Mouse (Mus musculus): ENCODE measurements around the gene Lgals4. TPM values are rescaled to one million over a fixed set of nuclear protein-coding genes. Genes with fewer than 3 reads are reported as not detected.

Gene Lgals4
- polyA plus RNA-seq, 1 experiment from 2014 or later: 21.3 TPM

DNA sequence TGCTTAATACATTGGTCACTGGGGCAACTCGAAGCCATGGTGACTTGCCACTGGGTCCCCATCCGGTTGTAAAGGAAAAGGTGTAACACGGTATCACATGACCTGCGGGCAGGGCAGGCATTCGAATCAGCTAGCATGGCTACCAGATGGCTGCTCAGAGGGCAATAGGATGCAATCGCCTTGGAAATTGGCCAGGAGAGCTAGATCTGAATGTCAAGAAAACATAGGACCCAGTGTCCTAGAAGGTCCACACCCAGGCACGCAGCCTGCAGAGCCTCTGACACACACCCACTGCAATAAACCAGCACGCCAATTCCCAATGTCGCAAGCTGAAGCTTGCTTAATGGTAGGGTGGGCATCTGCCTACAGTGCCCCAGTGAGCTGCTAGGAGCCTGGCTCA lies 4.7 kb downstream of the Lgals4 start:
- peak; percentile 62 for DNase-seq
- H3K4me2 ChIP-seq (ENCODE audit: low read depth, low read length): 0 out of 2 replicates have a peak overlapping the region, but pooled peaks have one; percentile 22
- H3K27ac ChIP-seq (ENCODE audit: low read depth): peak overlapping the region; percentile 60

GRCm38 (mm10) chr7:28847273-28847672 lies 13.6 kb downstream of the Lgals4 start:
- 64% methylated on average over 1 of the region's 1 CpGs for WGBS (ENCODE audit: insufficient replicate concordance)
- H3K4me3 ChIP-seq (ENCODE audit: low read depth, low read length): no peak overlapping the region
- H3K4me2 ChIP-seq (ENCODE audit: low read depth, low read length): no peak overlapping the region
- H3K36me3 ChIP-seq (replicated peaks; ENCODE audit: insufficient read depth, low read length): no peaks in the 10 kb centered on the region
- H3K9me3 ChIP-seq (ENCODE audit: low read length): no peaks in the 10 kb centered on the region
- no peaks in the 10 kb centered on the region for H3K4me1 ChIP-seq (ENCODE audit: insufficient read depth)
- DNase-seq (no peak), ATAC-seq (no peak)
- H3K9ac ChIP-seq (replicated peaks): no peak overlapping the region
- no peak for TF ChIP-seq CTCF (IDR thresholded peaks at IDR 0.05; ENCODE audit: low read depth)
- no peak for TF ChIP-seq EP300 (IDR thresholded peaks at IDR 0.05; ENCODE audit: low read depth)
- H3K27me3 ChIP-seq (ENCODE audit: insufficient read depth, low read length): no peaks in the 10 kb centered on the region
- no peak overlapping the region for H3K27ac ChIP-seq (ENCODE audit: low read depth)

More for the DNA sequence above, 4.7 kb downstream of the Lgals4 start:
- Histone ChIP-seq H3K4me1 (ENCODE audit: insufficient read depth) (peaks cover 13% of the 10 kb centered on the region; the same call in 1 of the 2 replicates), H3K27me3 (ENCODE audit: insufficient read depth, low read length) (no peaks in the 10 kb centered on the region), H3K36me3 (replicated peaks; ENCODE audit: insufficient read depth, low read length) (0 out of 2 replicates have a peak, but pooled peaks cover 5% of the 10 kb centered on the region), H3K9ac (replicated peaks) (no peak overlapping the region), H3K9me3 (ENCODE audit: low read length) (no peaks in the 10 kb centered on the region), H3K4me3 (ENCODE audit: low read depth, low read length) (no peak overlapping the region)
- peak; percentile 84 for ATAC-seq
- no peak for TF ChIP-seq CTCF (IDR thresholded peaks at IDR 0.05; ENCODE audit: low read depth)
- TF ChIP-seq EP300 (IDR thresholded peaks at IDR 0.05; ENCODE audit: low read depth): 0 out of 2 replicates have a peak, but pooled peaks have one; percentile 41
- 62% methylated on average over 9 of the region's 9 CpGs for WGBS (ENCODE audit: insufficient replicate concordance)

GRCm38 (mm10) chr7:28849700-28850236 lies 16.1 kb downstream of the Lgals4 start:
- no peak overlapping the region for H3K9ac ChIP-seq (replicated peaks)
- ATAC-seq (no peak), DNase-seq (no peak)
- no peaks in the 10 kb centered on the region for H3K4me1 ChIP-seq (ENCODE audit: insufficient read depth)
- no peak overlapping the region for H3K4me3 ChIP-seq (ENCODE audit: low read depth, low read length)
- no peaks in the 10 kb centered on the region for H3K36me3 ChIP-seq (replicated peaks; ENCODE audit: insufficient read depth, low read length)
- no peak overlapping the region for H3K27ac ChIP-seq (ENCODE audit: low read depth)
- no peaks in the 10 kb centered on the region for H3K27me3 ChIP-seq (ENCODE audit: insufficient read depth, low read length)
- 40% methylated on average over 1 of the region's 1 CpGs for WGBS (ENCODE audit: insufficient replicate concordance)
- no peaks in the 10 kb centered on the region for H3K9me3 ChIP-seq (ENCODE audit: low read length)
- no peak overlapping the region for H3K4me2 ChIP-seq (ENCODE audit: low read depth, low read length)
- TF ChIP-seq CTCF (IDR thresholded peaks at IDR 0.05; ENCODE audit: low read depth) (no peak), EP300 (IDR thresholded peaks at IDR 0.05; ENCODE audit: low read depth) (no peak)

DNA sequence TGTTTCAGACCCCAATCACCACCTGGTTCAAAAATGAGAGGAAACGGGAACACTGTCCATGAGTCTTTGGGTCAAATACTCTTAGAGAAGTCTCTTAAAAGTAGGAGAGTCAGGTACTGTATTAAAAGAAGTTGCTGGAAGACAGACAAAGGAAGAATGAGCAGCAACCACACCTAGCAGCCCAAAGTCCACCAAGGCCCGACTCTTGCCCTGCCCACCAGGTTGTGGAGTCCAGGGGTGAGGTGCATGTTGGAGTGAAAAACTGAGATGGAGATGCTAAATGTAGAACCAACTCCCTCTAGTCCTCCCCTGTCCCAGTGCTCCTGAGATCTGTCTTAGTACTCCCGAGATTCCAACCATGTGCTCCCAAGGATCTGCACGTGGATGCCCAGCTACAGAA lies 17.0 kb downstream of the Lgals4 start:
- WGBS (ENCODE audit: insufficient replicate concordance): 77% methylated on average over 4 of the region's 4 CpGs
- no peak overlapping the region for H3K4me3 ChIP-seq (ENCODE audit: low read depth, low read length)
- no peak overlapping the region for H3K9ac ChIP-seq (replicated peaks)
- no peaks in the 10 kb centered on the region for H3K4me1 ChIP-seq (ENCODE audit: insufficient read depth)
- H3K4me2 ChIP-seq (ENCODE audit: low read depth, low read length): no peak overlapping the region
- no peaks in the 10 kb centered on the region for H3K9me3 ChIP-seq (ENCODE audit: low read length)
- TF ChIP-seq CTCF (IDR thresholded peaks at IDR 0.05; ENCODE audit: low read depth): no peak
- no peak for TF ChIP-seq EP300 (IDR thresholded peaks at IDR 0.05; ENCODE audit: low read depth)
- DNase-seq: no peak
- no peak overlapping the region for H3K27ac ChIP-seq (ENCODE audit: low read depth)
- ATAC-seq: no peak
- H3K36me3 ChIP-seq (replicated peaks; ENCODE audit: insufficient read depth, low read length): no peaks in the 10 kb centered on the region
- H3K27me3 ChIP-seq (ENCODE audit: insufficient read depth, low read length): no peaks in the 10 kb centered on the region

GRCm38 (mm10) chr7:28859953-28860352 lies 26.3 kb downstream of the Lgals4 start:
- Histone ChIP-seq H3K27ac (ENCODE audit: low read depth) (no peak overlapping the region), H3K27me3 (ENCODE audit: insufficient read depth, low read length) (no peaks in the 10 kb centered on the region), H3K9ac (replicated peaks) (no peak overlapping the region), H3K4me2 (ENCODE audit: low read depth, low read length) (no peak overlapping the region), H3K4me3 (ENCODE audit: low read depth, low read length) (no peak overlapping the region), H3K36me3 (replicated peaks; ENCODE audit: insufficient read depth, low read length) (no peaks in the 10 kb centered on the region), H3K9me3 (ENCODE audit: low read length) (no peaks in the 10 kb centered on the region; the same call in 1 of the 2 replicates), H3K4me1 (ENCODE audit: insufficient read depth) (no peaks in the 10 kb centered on the region)
- ATAC-seq: peak; percentile 83
- WGBS (ENCODE audit: insufficient replicate concordance): 89% methylated on average over 2 of the region's 2 CpGs
- TF ChIP-seq EP300 (IDR thresholded peaks at IDR 0.05; ENCODE audit: low read depth) (no peak), CTCF (IDR thresholded peaks at IDR 0.05; ENCODE audit: low read depth) (no peak)
- DNase-seq: no peak

GRCm38 (mm10) chr7:28860898-28861297 lies 27.2 kb downstream of the Lgals4 start:
- Histone ChIP-seq H3K27ac (ENCODE audit: low read depth) (no peak overlapping the region), H3K9ac (replicated peaks) (no peak overlapping the region), H3K4me2 (ENCODE audit: low read depth, low read length) (no peak overlapping the region), H3K4me1 (ENCODE audit: insufficient read depth) (0 out of 2 replicates have a peak, but pooled peaks cover 6% of the 10 kb centered on the region), H3K9me3 (ENCODE audit: low read length) (no peaks in the 10 kb centered on the region; the same call in 1 of the 2 replicates), H3K36me3 (replicated peaks; ENCODE audit: insufficient read depth, low read length) (no peaks in the 10 kb centered on the region), H3K4me3 (ENCODE audit: low read depth, low read length) (no peak overlapping the region), H3K27me3 (ENCODE audit: insufficient read depth, low read length) (no peaks in the 10 kb centered on the region)
- DNase-seq: no peak
- 79% methylated on average over 6 of the region's 6 CpGs for WGBS (ENCODE audit: insufficient replicate concordance)
- TF ChIP-seq CTCF (IDR thresholded peaks at IDR 0.05; ENCODE audit: low read depth) (peak; percentile 49), EP300 (IDR thresholded peaks at IDR 0.05; ENCODE audit: low read depth) (no peak)
- ATAC-seq: no peak
